In the genomic region with DNA sequence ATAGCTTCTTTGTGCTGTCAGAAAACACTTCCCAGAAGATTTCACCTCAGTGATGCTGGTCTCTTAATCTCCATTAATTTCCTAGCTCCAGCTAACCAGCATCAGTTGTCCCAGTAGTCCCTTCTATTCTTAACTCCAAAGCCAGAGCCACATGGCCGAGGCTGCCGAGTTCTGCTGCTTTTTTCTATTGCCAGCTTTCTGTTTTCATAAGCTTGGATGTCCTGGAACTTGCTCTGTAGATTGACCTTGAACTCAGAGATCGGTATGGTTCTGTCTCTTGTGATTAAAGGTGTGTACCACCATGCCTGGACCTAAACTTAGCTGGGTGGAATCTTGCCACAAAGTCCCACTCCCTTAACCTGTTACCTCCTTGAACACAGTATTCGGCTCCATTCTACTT, we compare ENCODE assay signal across 2 mouse cellular contexts.
DNase-seq lines count a peak whose midpoint lies in the region; TF ChIP-seq lines count a peak whose summit lies in the region.
"Not testable (repeated sequence)": the region's sequence is repeated elsewhere in the genome, so short reads cannot be mapped to it uniquely, and the experiment has no call there.

No protein-coding gene starts in this region.

- TF ChIP-seq CTCF in liver, adult 2 months (IDR thresholded peaks at IDR 0.05; ENCODE audit: low read depth, low read length): not testable (repeated sequence)

- H3K36me3 ChIP-seq in liver, adult 2 months (ENCODE audit: control insufficient read depth, insufficient read depth, low read length): not testable (repeated sequence)

- H3K4me3 ChIP-seq in liver, adult 2 months (ENCODE audit: insufficient read depth, low read depth, low read length): not testable (repeated sequence)

- not testable (repeated sequence) for H3K4me1 ChIP-seq in liver, adult 2 months (ENCODE audit: control insufficient read depth, insufficient read depth, low read length)

- H3K9ac ChIP-seq in liver, adult 2 months (ENCODE audit: low read depth, low read length): not testable (repeated sequence)

- H3K27ac ChIP-seq in liver, adult 2 months (replicated peaks; ENCODE audit: insufficient read depth, low read depth, low read length): not testable (repeated sequence)

- not testable (repeated sequence) for TF ChIP-seq POLR2A in liver, adult 2 months (IDR thresholded peaks at IDR 0.05; ENCODE audit: extremely low read depth, insufficient read depth, low read length)

- H3K27me3 ChIP-seq in liver, adult 2 months (ENCODE audit: control insufficient read depth, insufficient read depth, low read length): not testable (repeated sequence)

- not testable (repeated sequence) for H3K79me2 ChIP-seq in liver, adult 2 months (ENCODE audit: control insufficient read depth, insufficient read depth, low read length)

- 42% methylated on average over 4 of the region's 4 CpGs for WGBS in liver, adult 2 months

- DNase-seq in heart, adult 11 months: peak; percentile 56
- DNase-seq in liver, adult 2 months (ENCODE audit: extremely low read depth, low read depth, low spot score): peak; percentile 65
